Mouse (Mus musculus) G1E (cell line): ENCODE data around the gene Fam20c. TPM values are rescaled to one million over a fixed set of nuclear protein-coding genes. Genes with fewer than 3 reads are reported as not detected.

Source experiments
- ATAC-seq: 2 replicates; pipeline ENCODE4 v1.8.0; 2016; ENCODE audit warnings: mild to moderate bottlenecking; ENCODE audit not compliant: insufficient number of reproducible peaks, poor library complexity, low FRiP score, severe bottlenecking; ENCODE audit errors: extremely low read depth
- DNase-seq: peaks from one replicate; pipeline ENCODE4 v3.0.0; 2012; ENCODE audit warnings: low spot score
- H3K27me3 ChIP-seq: 2 replicates; pipeline ENCODE4 v1.6.1; 2012; ENCODE audit warnings: mild to moderate bottlenecking, low read length, inconsistent platforms; ENCODE audit not compliant: insufficient read depth
- H3K36me3 ChIP-seq: replicated peaks from 2 replicates; pipeline ENCODE3; 2012; ENCODE audit warnings: mild to moderate bottlenecking, inconsistent platforms
- H3K4me1 ChIP-seq: 2 replicates; pipeline ENCODE4 v1.6.1; 2012; ENCODE audit warnings: low read depth, low read length, inconsistent platforms, mixed read lengths; ENCODE audit not compliant: insufficient read depth
- H3K4me3 ChIP-seq: 2 replicates; pipeline ENCODE4 v1.5.1; 2012; ENCODE audit warnings: low read depth, mild to moderate bottlenecking, inconsistent platforms, low read length, moderate library complexity, mixed read lengths
- H3K9me3 ChIP-seq: replicated peaks from 2 replicates; pipeline ENCODE4 v1.6.1; 2012; ENCODE audit warnings: inconsistent platforms
- CTCF ChIP-seq: IDR thresholded peaks from 2 replicates; pipeline ENCODE4 v1.5.1; 2012; ENCODE audit warnings: low read depth, low read length, inconsistent platforms, mixed read lengths
- GATA1 ChIP-seq: IDR thresholded peaks from 2 replicates; pipeline ENCODE4 v1.6.1; 2012; ENCODE audit warnings: borderline replicate concordance, low read length, inconsistent platforms, mixed read lengths
- GATA2 ChIP-seq: IDR thresholded peaks from 2 replicates; pipeline ENCODE4 v1.6.1; 2012; ENCODE audit warnings: low read depth, low read length, inconsistent platforms, borderline replicate concordance
- POLR2AphosphoS5 ChIP-seq: IDR thresholded peaks from 2 replicates; pipeline ENCODE4 v1.6.1; 2012; ENCODE audit warnings: low read depth, low read length, inconsistent platforms; ENCODE audit not compliant: insufficient replicate concordance
- TAL1 ChIP-seq: conservative IDR thresholded peaks from 2 replicates; pipeline ENCODE4 v1.6.1; 2012; ENCODE audit warnings: low read depth, low read length, inconsistent platforms, mixed read lengths
- polyA plus RNA-seq: library from polyadenylated mRNA; stranded (reverse); fragments of >175 nt; gene quantifications from 2 replicates; pipeline ENCODE4 v1.2.3, GENCODE M21; 2012
- total RNA-seq, 2 experiments: library from RNA; stranded (forward) in 1 of 2; stranded (reverse) in 1 of 2; fragments of 200-1000 nt in 1 of 2; fragments of >200 nt in 1 of 2; fragmentation: Nextera tagmentation in 1 of 2; gene quantifications; 2 replicates each; pipeline ENCODE4 v1.2.3; 2014 to 2017

Gene Fam20c
- total and polyA plus RNA-seq, 3 experiments, result 0.11 TPM; not detected in 2

DNA sequence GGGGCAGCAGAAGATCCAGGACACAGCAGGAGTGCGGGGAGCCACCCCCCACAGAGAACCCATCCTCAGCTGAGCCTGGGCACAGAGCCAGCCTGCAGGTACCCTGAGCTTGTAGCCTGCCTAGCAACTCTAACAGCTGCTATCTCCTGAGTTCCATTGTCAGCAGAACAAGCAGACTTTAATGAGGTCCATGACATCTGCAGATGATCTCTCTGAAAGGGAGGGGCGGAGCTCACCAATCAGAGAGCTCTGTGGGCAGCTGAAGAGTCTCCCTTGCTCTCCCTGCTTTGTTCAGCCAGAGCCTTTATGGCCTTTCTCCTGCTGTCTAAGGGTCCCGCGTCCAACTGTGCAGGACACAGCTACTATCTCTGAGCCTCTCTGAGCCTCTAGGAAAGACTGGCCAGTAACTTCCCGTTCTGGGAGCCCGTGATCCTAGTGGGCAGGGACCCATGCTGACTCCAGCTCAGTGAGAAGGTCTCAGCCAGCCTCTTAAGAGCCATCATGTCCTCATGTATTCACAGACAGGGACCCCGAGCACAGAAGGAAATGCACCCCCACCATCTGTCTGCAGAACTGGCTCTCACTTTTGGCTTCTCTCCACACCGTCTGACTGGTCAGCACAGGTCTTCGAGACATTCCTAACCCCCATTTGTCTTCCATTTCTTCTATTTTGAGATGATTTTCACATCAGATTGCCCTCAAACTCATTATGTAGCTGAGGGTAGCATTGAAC lies 24.6 kb downstream of the Fam20c start:
- Histone ChIP-seq H3K9me3 (no peaks in the 10 kb centered on the region), H3K36me3 (no peaks in the 10 kb centered on the region), H3K4me1 (no peaks in the 10 kb centered on the region), H3K4me3 (no peak overlapping the region), H3K27me3 (no peaks in the 10 kb centered on the region)
- no peak for DNase-seq
- ATAC-seq, result no peak
- TF ChIP-seq POLR2AphosphoS5 (no peak), CTCF (no peak), TAL1 (no peak), GATA2 (no peak), GATA1 (no peak)

DNA sequence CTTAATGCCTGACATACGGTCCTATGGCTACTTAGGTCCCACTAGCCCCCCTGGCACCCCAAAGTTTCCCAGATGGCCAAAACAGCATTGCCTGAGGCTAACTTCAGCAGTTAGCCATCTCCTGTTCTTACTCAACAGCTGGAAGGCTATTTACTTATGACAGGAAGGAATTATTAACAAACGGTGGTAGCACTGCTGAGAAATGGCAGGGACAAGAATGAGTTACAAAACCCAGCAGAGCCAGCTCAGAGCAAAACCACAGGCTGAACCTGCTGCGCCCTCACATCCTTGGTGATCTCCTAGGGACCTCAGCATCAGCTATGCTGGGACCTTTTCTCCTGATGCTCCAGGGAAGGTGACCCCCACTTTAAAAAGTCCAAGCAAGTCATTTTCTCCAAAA lies 25.3 kb downstream of the Fam20c start:
- no peak for DNase-seq
- no peaks in the 10 kb centered on the region for H3K9me3 ChIP-seq
- ATAC-seq, result no peak
- H3K4me1 ChIP-seq, result no peaks in the 10 kb centered on the region
- no peaks in the 10 kb centered on the region for H3K27me3 ChIP-seq
- TF ChIP-seq GATA2 (no peak), TAL1 (no peak), POLR2AphosphoS5 (no peak), GATA1 (no peak), CTCF (no peak)
- no peaks in the 10 kb centered on the region for H3K36me3 ChIP-seq
- H3K4me3 ChIP-seq, result no peak overlapping the region

- no peak for TF ChIP-seq POLR2AphosphoS5
- no peak overlapping the region for H3K4me3 ChIP-seq
- H3K9me3 ChIP-seq, result no peaks in the 10 kb centered on the region
- no peaks in the 10 kb centered on the region for H3K36me3 ChIP-seq
- no peaks in the 10 kb centered on the region for H3K27me3 ChIP-seq
- no peak for DNase-seq
- H3K4me1 ChIP-seq, result no peaks in the 10 kb centered on the region
- no peak for ATAC-seq
These were observed 28.4 kb downstream of the Fam20c start for GRCm38 (mm10) chr5:138782697-138783096.

DNA sequence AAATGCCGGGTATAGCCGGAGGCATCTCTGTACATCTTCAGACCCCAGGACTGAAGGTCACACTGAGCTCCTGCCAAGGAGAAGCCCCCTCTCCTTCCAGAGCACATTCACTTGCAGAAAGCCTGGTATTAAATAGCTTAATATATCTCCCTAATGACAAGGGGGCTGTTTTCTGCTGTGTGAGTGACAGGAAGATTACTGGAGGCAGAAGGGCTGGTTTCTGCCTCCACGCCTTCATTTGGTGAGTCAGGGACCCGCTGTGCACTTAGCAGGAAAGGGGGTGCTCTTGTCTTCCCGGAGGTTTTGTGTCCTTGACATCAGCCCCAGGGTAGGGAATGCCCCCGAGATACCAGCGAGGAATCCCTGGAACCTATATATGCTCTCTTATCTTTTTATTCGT lies 28.9 kb downstream of the Fam20c start:
- Histone ChIP-seq H3K4me1 (no peaks in the 10 kb centered on the region), H3K4me3 (no peak overlapping the region), H3K9me3 (no peaks in the 10 kb centered on the region), H3K36me3 (no peaks in the 10 kb centered on the region), H3K27me3 (no peaks in the 10 kb centered on the region)
- no peak for ATAC-seq
- no peak for DNase-seq
- TF ChIP-seq CTCF, result no peak

GRCm38 (mm10) chr5:138785986-138786515 lies 31.7 kb downstream of the Fam20c start:
- Histone ChIP-seq H3K4me1 (no peaks in the 10 kb centered on the region), H3K27me3 (peaks cover 6% of the 10 kb centered on the region; the same call in 1 of the 2 replicates), H3K36me3 (no peaks in the 10 kb centered on the region), H3K9me3 (no peaks in the 10 kb centered on the region), H3K4me3 (no peak overlapping the region)
- TF ChIP-seq GATA2 (no peak), TAL1 (no peak), CTCF (no peak), POLR2AphosphoS5 (no peak), GATA1 (no peak)
- ATAC-seq (no peak), DNase-seq (no peak)

- H3K9me3 ChIP-seq, result peaks cover 4% of the 10 kb centered on the region; the same call in 1 of the 2 replicates
- DNase-seq (no peak), ATAC-seq (no peak)
- H3K4me1 ChIP-seq, result no peaks in the 10 kb centered on the region
- peaks cover 6% of the 10 kb centered on the region; the same call in 1 of the 2 replicates for H3K27me3 ChIP-seq
- H3K4me3 ChIP-seq, result no peak overlapping the region
- TF ChIP-seq GATA1 (no peak), GATA2 (no peak), CTCF (no peak), POLR2AphosphoS5 (no peak), TAL1 (no peak)
- H3K36me3 ChIP-seq, result no peaks in the 10 kb centered on the region
These were observed 33.3 kb downstream of the Fam20c start for GRCm38 (mm10) chr5:138787648-138788047.

DNA sequence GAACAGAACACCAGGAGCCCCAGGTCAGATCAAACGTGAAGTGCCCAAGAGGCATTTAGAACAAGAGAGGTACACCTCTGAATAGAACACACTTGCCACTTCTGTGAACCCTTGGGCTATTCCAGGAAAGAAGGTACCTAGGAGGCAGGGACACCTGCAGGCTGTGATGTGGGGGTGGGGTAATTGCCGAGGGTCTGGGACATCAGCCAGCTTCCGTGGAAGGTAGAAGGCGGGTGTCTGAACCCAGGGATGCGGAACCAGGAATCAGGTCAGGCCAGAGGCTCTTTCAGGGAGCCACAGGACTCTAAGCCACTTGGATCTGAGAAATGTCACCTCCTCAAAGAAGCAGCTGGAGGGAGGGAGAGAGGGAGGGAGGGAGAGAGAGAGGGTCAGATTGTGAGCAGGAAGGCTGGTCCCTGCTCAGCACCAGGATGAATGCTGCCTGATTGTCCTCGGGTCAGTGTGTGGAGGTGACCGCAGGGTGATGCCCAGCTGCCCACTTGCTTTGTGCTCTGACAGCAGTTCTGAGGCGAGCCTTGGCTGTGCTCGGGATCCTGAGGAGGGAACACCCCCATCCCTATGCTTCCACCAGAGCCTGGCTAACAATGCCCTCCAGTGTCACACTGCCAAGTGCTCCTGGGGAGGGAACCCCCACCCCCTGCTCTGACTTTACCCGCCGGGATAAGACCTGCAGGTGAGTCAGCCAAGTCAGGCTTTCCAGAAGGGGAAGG lies 34.3 kb downstream of the Fam20c start:
- Histone ChIP-seq H3K4me1 (no peaks in the 10 kb centered on the region), H3K9me3 (peaks cover 4% of the 10 kb centered on the region; the same call in 1 of the 2 replicates), H3K27me3 (peaks cover 6% of the 10 kb centered on the region; the same call in 1 of the 2 replicates), H3K36me3 (no peaks in the 10 kb centered on the region), H3K4me3 (no peak overlapping the region)
- ATAC-seq, result no peak
- DNase-seq, result no peak
- no peak for TF ChIP-seq GATA1
- TF ChIP-seq GATA2, result no peak
- no peak for TF ChIP-seq CTCF
- no peak for TF ChIP-seq POLR2AphosphoS5
- no peak for TF ChIP-seq TAL1
